Mouse (Mus musculus) CH12.LX (cell line): Measurements from ENCODE around the gene Slc5a12. TPM values are rescaled to one million over a fixed set of nuclear protein-coding genes. Genes with fewer than 3 reads are reported as not detected.

Source experiments
- DNase-seq: peaks from one replicate; pipeline ENCODE4 v3.0.0-alpha.2; 2013; ENCODE audit errors: extremely low read depth
- H3K27ac ChIP-seq: 2 replicates; pipeline ENCODE4 v1.5.1; 2012; ENCODE audit warnings: low read depth, mild to moderate bottlenecking, control low read depth, moderate library complexity; ENCODE audit not compliant: insufficient read depth
- H3K27me3 ChIP-seq: replicated peaks from 2 replicates; pipeline ENCODE3; 2012; ENCODE audit warnings: inconsistent platforms
- H3K36me3 ChIP-seq, 2 experiments: replicated peaks in 1 of 2; 2 replicates each; pipeline versions ENCODE3 to v1.6.1; 2012; ENCODE audit warnings: inconsistent platforms in 1 of 2, low read length in 1 of 2, mild to moderate bottlenecking in 1 of 2, mixed read lengths in 1 of 2, moderate library complexity in 1 of 2; ENCODE audit not compliant: control insufficient read depth in 1 of 2, insufficient read depth in 1 of 2
- H3K4me1 ChIP-seq, 2 experiments: 2 replicates each; pipeline ENCODE4 v1.6.1; 2012; ENCODE audit warnings: inconsistent platforms in 1 of 2, moderate library complexity in 1 of 2; ENCODE audit not compliant: insufficient read depth in 2 of 2, control insufficient read depth in 1 of 2
- H3K4me2 ChIP-seq: 2 replicates; pipeline ENCODE4 v1.6.1; 2012; ENCODE audit warnings: low read depth, mild to moderate bottlenecking, control low read depth; ENCODE audit not compliant: poor library complexity, insufficient read depth, severe bottlenecking
- H3K4me3 ChIP-seq, 3 experiments: fragments of 150-350 bp in 1 of 3; sonication (generic) in 1 of 3; replicated peaks in 1 of 3; 2 replicates each; pipeline versions ENCODE3 to v1.5.1; 2011 to 2012; ENCODE audit warnings: low read depth in 2 of 3, low read length in 2 of 3, mild to moderate bottlenecking in 2 of 3, moderate library complexity in 2 of 3, control low read depth in 1 of 3, improper control_type of control experiment in 1 of 3, inconsistent platforms in 1 of 3, mixed read lengths in 1 of 3; ENCODE audit not compliant: poor library complexity in 1 of 3
- H3K79me2 ChIP-seq: replicated peaks from 2 replicates; pipeline ENCODE4 v1.6.1; 2012; ENCODE audit warnings: mild to moderate bottlenecking, moderate library complexity; ENCODE audit not compliant: control insufficient read depth, poor library complexity, insufficient read depth, severe bottlenecking; ENCODE audit errors: extremely low read depth
- H3K9ac ChIP-seq: 2 replicates; pipeline ENCODE4 v1.6.1; 2012; ENCODE audit warnings: low read depth, mild to moderate bottlenecking, control low read depth, moderate library complexity; ENCODE audit not compliant: insufficient read depth
- H3K9me3 ChIP-seq: replicated peaks from 2 replicates; pipeline ENCODE3; 2012; ENCODE audit warnings: low read length, inconsistent platforms, mixed read lengths
- BHLHE40 ChIP-seq: IDR thresholded peaks from 2 replicates; pipeline ENCODE4 v1.6.1; 2011; ENCODE audit warnings: mild to moderate bottlenecking, low read depth, low read length, improper control_type of control experiment
- CHD1 ChIP-seq: IDR thresholded peaks from 2 replicates; pipeline ENCODE4 v1.6.1; 2012; ENCODE audit warnings: low read depth, low read length, improper control_type of control experiment, inconsistent platforms
- CHD2 ChIP-seq: IDR thresholded peaks from 2 replicates; pipeline ENCODE4 v1.6.1; 2011; ENCODE audit warnings: low read length, improper control_type of control experiment
- CTCF ChIP-seq, 2 experiments: IDR thresholded peaks in 1 of 2; conservative IDR thresholded peaks in 1 of 2; 2 replicates each; pipeline ENCODE4 v1.5.1; 2011 to 2012; ENCODE audit warnings: low read depth in 2 of 2, low read length in 2 of 2, improper control_type of control experiment in 1 of 2, inconsistent platforms in 1 of 2, mild to moderate bottlenecking in 1 of 2, moderate library complexity in 1 of 2
- ELF1 ChIP-seq: IDR thresholded peaks from 2 replicates; pipeline ENCODE4 v1.6.1; 2014; ENCODE audit warnings: low read depth, mild to moderate bottlenecking, inconsistent platforms, low read length, improper control_type of control experiment
- ETS1 ChIP-seq: conservative IDR thresholded peaks from 2 replicates; pipeline ENCODE4 v1.6.1; 2012; ENCODE audit warnings: low read depth, mild to moderate bottlenecking, inconsistent platforms, low read length, improper control_type of control experiment, moderate library complexity
- JUN ChIP-seq: IDR thresholded peaks from 2 replicates; pipeline ENCODE4 v1.6.1; 2011; ENCODE audit warnings: low read depth, mild to moderate bottlenecking, low read length, improper control_type of control experiment, moderate library complexity; ENCODE audit not compliant: insufficient read depth
- KAT2A ChIP-seq: IDR thresholded peaks from 2 replicates; pipeline ENCODE4 v1.6.1; 2012; ENCODE audit warnings: low read length, improper control_type of control experiment, inconsistent platforms; ENCODE audit not compliant: insufficient replicate concordance
- MAFK ChIP-seq: IDR thresholded peaks from 2 replicates; pipeline ENCODE4 v1.6.1; 2011; ENCODE audit warnings: low read length, improper control_type of control experiment; ENCODE audit not compliant: insufficient replicate concordance
- MAX ChIP-seq: IDR thresholded peaks from 2 replicates; pipeline ENCODE4 v1.6.1; 2011; ENCODE audit warnings: low read length, improper control_type of control experiment
- MYC ChIP-seq: IDR thresholded peaks from 2 replicates; pipeline ENCODE4 v1.6.1; 2011; ENCODE audit warnings: low read depth, mild to moderate bottlenecking, improper control_type of control experiment, low read length
- NELFE ChIP-seq: IDR thresholded peaks from 2 replicates; pipeline ENCODE4 v1.6.1; 2011; ENCODE audit warnings: low read depth, low read length, improper control_type of control experiment
- NRF1 ChIP-seq: IDR thresholded peaks from 2 replicates; pipeline ENCODE4 v1.6.1; 2014; ENCODE audit warnings: low read depth, mild to moderate bottlenecking, inconsistent platforms, low read length, improper control_type of control experiment, moderate library complexity
- PAX5 ChIP-seq: IDR thresholded peaks from 2 replicates; pipeline ENCODE4 v1.6.1; 2012; ENCODE audit warnings: low read length, inconsistent platforms, mixed read lengths
- POLR2AphosphoS2 ChIP-seq: IDR thresholded peaks from 2 replicates; pipeline ENCODE4 v1.6.1; 2011; ENCODE audit warnings: low read depth, low read length, improper control_type of control experiment
- RCOR1 ChIP-seq: conservative IDR thresholded peaks from 2 replicates; pipeline ENCODE4 v1.6.1; 2012; ENCODE audit warnings: low read depth, mild to moderate bottlenecking, inconsistent platforms, low read length, improper control_type of control experiment
- SIN3A ChIP-seq: IDR thresholded peaks from 2 replicates; pipeline ENCODE4 v1.6.1; 2012; ENCODE audit warnings: low read length, improper control_type of control experiment, inconsistent platforms
- UBTF ChIP-seq: IDR thresholded peaks from 2 replicates; pipeline ENCODE4 v1.6.1; 2012; ENCODE audit warnings: low read depth, mild to moderate bottlenecking, inconsistent platforms, low read length, improper control_type of control experiment, moderate library complexity
- USF2 ChIP-seq: conservative IDR thresholded peaks from 2 replicates; pipeline ENCODE4 v1.6.1; 2011; ENCODE audit warnings: low read depth, low read length, improper control_type of control experiment
- ZC3H11A ChIP-seq: IDR thresholded peaks from 2 replicates; pipeline ENCODE4 v1.6.1; 2012; ENCODE audit warnings: low read depth, mild to moderate bottlenecking, inconsistent platforms, low read length, improper control_type of control experiment
- ZKSCAN1 ChIP-seq: IDR thresholded peaks from 2 replicates; pipeline ENCODE4 v1.6.1; 2012; ENCODE audit warnings: low read depth, inconsistent platforms, low read length, improper control_type of control experiment, borderline replicate concordance
- dilution Hi-C: fragments of 300-500 bp; cut with MboI; formaldehyde crosslinking; loops from 2 replicates; pipeline ENCODE4 v1.14.3; 2020; ENCODE audit warnings: low sequenced_read_pairs; ENCODE audit not compliant: extremely low pct_unique_long_range_greater_than_20kb, extremely low pct_ligation_motif_present
- in situ Hi-C: fragments of 300-500 bp; cut with MboI; formaldehyde crosslinking; loops from 3 replicates; pipeline ENCODE4 v1.14.3; 2019; ENCODE audit warnings: low sequenced_read_pairs, low pct_ligation_motif_present, low pct_unique_long_range_greater_than_20kb, mixed read lengths
- polyA plus RNA-seq: library from polyadenylated mRNA; unstranded; fragments of >175 nt; gene quantifications from 2 replicates; pipeline ENCODE4 v1.2.1, GENCODE M21; 2012; ENCODE audit warnings: low read depth; ENCODE audit not compliant: insufficient read length
- total RNA-seq, 2 experiments: library from RNA; depleted of rRNA; stranded (reverse); fragments of 300-350 nt in 1 of 2; fragments of >200 nt in 1 of 2; gene quantifications; 2 replicates each; pipeline ENCODE4 v1.2.3; 2012 to 2014

Gene Slc5a12
- total RNA-seq (2012; rRNA removed): not detected in 2 replicates
- total RNA-seq (2014; rRNA removed): not detected in 2 replicates
- not detected in 2 replicates for polyA plus RNA-seq

- Histone ChIP-seq H3K27ac (no peak within 1 kb of the TSS), H3K9me3 (peaks cover 22% of the 10 kb centered on the region), H3K79me2 (no peaks in the 10 kb centered on the region), H3K36me3 (no peaks in the 10 kb centered on the region), H3K4me2 (no peak within 1 kb of the TSS), H3K4me1 (no peaks in the 10 kb centered on the region), H3K9ac (no peak within 1 kb of the TSS)
- DNase-seq: no peak
- in situ Hi-C loops: no loop called here
- dilution Hi-C loops: no loop called here
- TF ChIP-seq NELFE: no peak
- TF ChIP-seq ELF1: no peak
- no peak for TF ChIP-seq PAX5
- TF ChIP-seq JUN: no peak
- TF ChIP-seq POLR2AphosphoS2: no peak
- TF ChIP-seq ZKSCAN1: no peak
- TF ChIP-seq KAT2A: no peak
- TF ChIP-seq BHLHE40: no peak
- TF ChIP-seq CHD1: no peak
- no peak for TF ChIP-seq MAFK
- no peak for TF ChIP-seq UBTF
- TF ChIP-seq RCOR1: no peak
- no peak for TF ChIP-seq CTCF (conservative IDR thresholded peaks at IDR 0.05 in 1 of 2, IDR thresholded peaks at IDR 0.05 in 1 of 2; ENCODE audit: low read depth in 2 of 2, low read length in 2 of 2)
- TF ChIP-seq CHD2: no peak
- TF ChIP-seq NRF1: no peak
- no peak for TF ChIP-seq MAX
- no peak for TF ChIP-seq USF2
- TF ChIP-seq ETS1: no peak
- no peak for TF ChIP-seq MYC
- TF ChIP-seq, all 38 proteins: peak for 0
- Histone ChIP-seq H3K27me3 (no peaks in the 10 kb centered on the region), H3K4me3 (no peak within 1 kb of the TSS)
Measured at GRCm38 (mm10) chr2:110596932-110597331, at the start of gene Slc5a12. Gene Slc5a12, plus strand, starts transcription at chr2:110597298.

- no peaks in the 10 kb centered on the region for H3K4me1 ChIP-seq
- no peaks in the 10 kb centered on the region for H3K36me3 ChIP-seq
- in situ Hi-C loops: loop anchor here (25.0 kb wide), 1 partner anchor 644 kb away; the partner anchor contains the start of gene Lgr4
- H3K27me3 ChIP-seq: no peaks in the 10 kb centered on the region
- no peak for DNase-seq
- TF ChIP-seq SIN3A: no peak
- TF ChIP-seq NRF1: no peak
- TF ChIP-seq NELFE: no peak
- TF ChIP-seq MAFK: no peak
- TF ChIP-seq ZC3H11A: no peak
- H3K4me2 ChIP-seq: no peak overlapping the region
- H3K27ac ChIP-seq: no peak overlapping the region
- no peak overlapping the region for H3K9ac ChIP-seq
- dilution Hi-C loops: no loop called here
- H3K9me3 ChIP-seq: peaks cover 14% of the 10 kb centered on the region
- H3K4me3 ChIP-seq: no peak overlapping the region
- H3K79me2 ChIP-seq: no peaks in the 10 kb centered on the region
Measured at GRCm38 (mm10) chr2:110556098-110556497, 41.0 kb upstream of the Slc5a12 start.
